Mouse (Mus musculus) brain, embryonic 14.5 days (tissue): ENCODE results near the gene Rbm18. TPM values are rescaled to one million over a fixed set of nuclear protein-coding genes. Genes with fewer than 3 reads are reported as not detected.

Experiments used
- DNase-seq: peaks from one replicate; pipeline ENCODE4 v3.0.0-alpha.2; 2011; ENCODE audit warnings: low read depth
- CTCF ChIP-seq: fragments of 200-500 bp; IDR thresholded peaks from 2 replicates; pipeline ENCODE4 v1.5.1; 2012; ENCODE audit warnings: inconsistent platforms, mild to moderate bottlenecking, moderate library complexity, borderline replicate concordance; ENCODE audit not compliant: insufficient read depth, insufficient read length; ENCODE audit errors: extremely low read depth
- POLR2A ChIP-seq: fragments of 200-500 bp; IDR thresholded peaks from 2 replicates; pipeline ENCODE4 v1.6.1; 2012; ENCODE audit warnings: mild to moderate bottlenecking, inconsistent platforms, borderline replicate concordance; ENCODE audit not compliant: poor library complexity, insufficient read depth, insufficient read length, severe bottlenecking; ENCODE audit errors: extremely low read depth
- polyA plus RNA-seq: library from polyadenylated mRNA; depleted of rRNA; stranded (reverse); fragments of >200 nt; gene quantifications from 2 replicates; pipeline ENCODE4 v1.2.3, GENCODE M21; 2012; rRNA removed

Rbm18 gene
- polyA plus RNA-seq, 1 experiment: 86.3 TPM

- no peak for TF ChIP-seq POLR2A
- DNase-seq: peak; percentile 53
Measured at GRCm38 (mm10) chr2:36082802-36083580, 53.6 kb downstream of the Rbm18 start.

GRCm38 (mm10) chr2:36081446-36081845 is 55.1 kb downstream of the Rbm18 start:
- TF ChIP-seq POLR2A: no peak
- no peak for TF ChIP-seq CTCF
- DNase-seq: no peak

GRCm38 (mm10) chr2:36077160-36077761 is 59.3 kb downstream of the Rbm18 start:
- peak; percentile 76 for DNase-seq
- TF ChIP-seq CTCF: no peak
- TF ChIP-seq POLR2A: no peak

GRCm38 (mm10) chr2:36075210-36075609 is 61.4 kb downstream of the Rbm18 start:
- DNase-seq: no peak
- TF ChIP-seq POLR2A (no peak), CTCF (no peak)

DNA sequence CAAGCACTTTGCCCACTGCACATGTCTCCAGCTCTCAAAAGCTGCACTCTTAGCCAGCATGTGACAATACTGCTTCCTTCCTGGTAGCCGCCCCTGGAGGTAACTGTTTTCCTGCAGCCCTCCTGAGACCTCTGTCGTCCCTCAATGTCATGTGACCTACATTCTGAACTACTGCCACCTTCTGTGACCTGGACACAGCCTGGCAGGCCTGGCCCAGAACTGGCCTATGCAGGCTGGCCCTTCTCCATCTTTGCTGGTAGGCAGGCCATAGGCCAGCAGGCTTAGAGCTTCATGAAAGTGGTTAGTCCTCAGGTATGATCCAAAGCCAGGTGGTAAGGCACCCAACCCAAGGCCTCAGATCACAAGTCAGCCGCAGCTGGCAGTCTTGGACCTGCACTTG is 62.8 kb downstream of the Rbm18 start:
- TF ChIP-seq POLR2A: no peak
- no peak for TF ChIP-seq CTCF
- no peak for DNase-seq

DNA sequence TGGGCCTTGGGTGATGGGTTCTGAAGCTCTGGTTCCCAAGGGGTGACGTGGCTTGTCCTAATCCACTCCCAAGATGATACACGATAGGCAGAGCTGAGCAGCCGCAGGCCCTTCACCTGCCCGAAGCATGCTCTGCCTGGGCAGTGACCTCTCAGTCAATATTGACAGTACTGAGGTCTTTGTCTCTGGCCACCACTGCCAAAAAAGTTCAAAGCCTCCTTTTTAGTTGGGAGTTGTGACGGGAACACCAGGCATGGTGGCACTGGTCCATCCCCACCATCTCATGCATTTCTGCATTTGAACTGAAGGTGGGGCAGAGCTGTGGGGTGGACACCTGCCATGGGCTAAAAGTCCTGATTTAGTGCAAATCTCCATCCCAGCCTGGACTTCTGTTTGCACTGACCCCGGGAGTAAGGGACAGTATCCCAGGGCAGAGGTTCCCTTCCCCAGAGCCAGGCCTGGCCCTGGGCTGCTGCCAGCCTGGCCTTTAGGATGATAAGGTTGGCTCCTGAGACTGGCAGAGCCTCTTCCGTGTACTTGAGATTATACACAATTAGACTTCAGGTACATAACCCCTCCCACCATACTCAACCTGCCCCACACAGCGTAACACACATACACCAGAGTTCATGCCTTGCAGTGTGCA is 64.8 kb downstream of the Rbm18 start:
- TF ChIP-seq CTCF (no peak), POLR2A (no peak)
- no peak for DNase-seq

- peak; percentile 68 for DNase-seq
- no peak for TF ChIP-seq CTCF
- no peak for TF ChIP-seq POLR2A
Measured at GRCm38 (mm10) chr2:36067132-36067531, 69.4 kb downstream of the Rbm18 start.

Other genes with a start within 250 kb of the Rbm18 start
- gene Ttll11, start 156.9 kb downstream of the Rbm18 start, polyA plus RNA-seq: 7.8 and 9.3 TPM in 2 replicates
- 123 and 135 TPM in 2 replicates for gene Ndufa8, start 87.4 kb downstream of the Rbm18 start, polyA plus RNA-seq
- gene Morn5, start 87.3 kb downstream of the Rbm18 start, polyA plus RNA-seq: 0.93 and 2.3 TPM in 2 replicates
- gene Lhx6, start 31.4 kb downstream of the Rbm18 start, polyA plus RNA-seq: 16.9 and 28.7 TPM in 2 replicates
- 23.7 and 33.5 TPM in 2 replicates for gene Mrrf, start 384 bp downstream of the Rbm18 start, polyA plus RNA-seq
- 2.3 and 3.0 TPM in 2 replicates for gene Ptgs1, start 93.7 kb upstream of the Rbm18 start, polyA plus RNA-seq
- 0.01 TPM in 1 of 2 replicates, not detected in the other for gene Olfr338, start 236.7 kb upstream of the Rbm18 start, polyA plus RNA-seq